Mouse (Mus musculus): ENCODE measurements around the gene Slc6a6. TPM values are rescaled to one million over a fixed set of nuclear protein-coding genes. Genes with fewer than 3 reads are reported as not detected.
A peak's percentile ranks its signal among the peaks of the same experiment; 100 is the strongest.

The Slc6a6 gene
- 51.6 and 58.7 TPM in 2 replicates for polyA plus RNA-seq (2012; rRNA removed)

DNA sequence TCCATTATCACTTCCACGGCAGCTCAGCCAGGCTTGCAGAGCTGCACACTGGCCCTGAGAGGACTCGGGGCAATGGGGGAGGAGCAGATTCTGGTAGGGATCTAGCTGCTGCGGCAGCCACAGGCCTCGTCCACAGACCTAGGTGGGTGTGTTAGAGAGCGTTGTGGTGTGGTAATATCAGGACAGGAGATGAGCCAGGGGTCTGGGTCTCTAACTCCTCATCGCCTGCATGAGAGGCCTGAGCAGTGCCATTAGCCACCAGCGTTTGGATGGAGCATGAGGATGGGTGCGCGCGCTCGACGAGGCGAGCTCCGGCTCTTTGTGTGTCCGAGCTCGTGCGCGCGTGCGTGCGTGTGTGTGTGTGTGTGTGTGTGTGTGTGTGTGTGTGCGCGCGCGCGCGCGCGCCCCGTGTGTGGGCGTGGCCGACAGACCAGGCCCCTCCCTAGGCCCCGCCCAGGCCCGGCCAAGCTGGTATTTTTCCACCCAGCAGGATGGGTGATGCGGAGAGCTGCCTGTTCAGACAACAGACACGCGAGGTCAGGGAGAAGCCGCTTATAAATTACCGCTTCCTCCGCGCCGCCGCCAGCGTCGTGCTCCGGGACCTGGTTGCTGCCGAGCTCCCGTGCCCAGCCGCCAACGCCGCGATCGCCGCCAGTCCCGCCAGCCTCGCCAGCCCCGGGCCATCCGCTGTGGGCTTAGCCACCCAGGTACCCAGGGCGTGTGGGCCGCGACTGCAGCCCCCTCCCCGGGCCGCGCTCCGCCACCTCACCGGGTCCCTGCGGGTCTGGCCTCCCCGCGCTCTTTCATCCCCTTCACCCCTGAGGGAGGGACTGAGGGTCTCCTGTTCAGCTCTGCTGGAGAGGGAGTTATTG, at the start of gene Slc6a6:
Gene Slc6a6 (plus strand): TSS at position 452 of the 872 bp plus-strand sequence.
- DNase-seq (ENCODE audit: low read depth): no peak

DNA sequence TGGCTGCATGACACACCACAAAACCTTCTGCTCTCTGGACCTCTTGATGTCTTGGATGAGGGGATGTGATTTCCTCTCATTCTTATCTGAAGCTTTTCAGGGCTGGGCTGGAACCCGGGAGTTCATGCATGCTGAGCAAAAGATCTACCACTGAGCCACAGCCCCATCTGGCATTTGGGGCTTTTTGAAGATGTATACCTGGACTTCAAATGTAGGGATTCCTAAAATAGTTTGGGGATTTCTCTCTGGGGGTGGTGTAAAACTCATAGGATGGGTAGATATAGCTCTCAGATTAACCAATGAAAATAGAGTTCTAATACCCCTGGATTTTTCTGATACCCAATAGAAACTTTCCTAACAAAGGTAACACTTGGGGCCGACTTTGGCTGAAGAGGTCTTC, 49.4 kb upstream of the Slc6a6 start:
- no peak for DNase-seq (ENCODE audit: low read depth)

- DNase-seq (ENCODE audit: low read depth): no peak
These were observed 49.0 kb upstream of the Slc6a6 start for GRCm38 (mm10) chr6:91634876-91635275.

DNA sequence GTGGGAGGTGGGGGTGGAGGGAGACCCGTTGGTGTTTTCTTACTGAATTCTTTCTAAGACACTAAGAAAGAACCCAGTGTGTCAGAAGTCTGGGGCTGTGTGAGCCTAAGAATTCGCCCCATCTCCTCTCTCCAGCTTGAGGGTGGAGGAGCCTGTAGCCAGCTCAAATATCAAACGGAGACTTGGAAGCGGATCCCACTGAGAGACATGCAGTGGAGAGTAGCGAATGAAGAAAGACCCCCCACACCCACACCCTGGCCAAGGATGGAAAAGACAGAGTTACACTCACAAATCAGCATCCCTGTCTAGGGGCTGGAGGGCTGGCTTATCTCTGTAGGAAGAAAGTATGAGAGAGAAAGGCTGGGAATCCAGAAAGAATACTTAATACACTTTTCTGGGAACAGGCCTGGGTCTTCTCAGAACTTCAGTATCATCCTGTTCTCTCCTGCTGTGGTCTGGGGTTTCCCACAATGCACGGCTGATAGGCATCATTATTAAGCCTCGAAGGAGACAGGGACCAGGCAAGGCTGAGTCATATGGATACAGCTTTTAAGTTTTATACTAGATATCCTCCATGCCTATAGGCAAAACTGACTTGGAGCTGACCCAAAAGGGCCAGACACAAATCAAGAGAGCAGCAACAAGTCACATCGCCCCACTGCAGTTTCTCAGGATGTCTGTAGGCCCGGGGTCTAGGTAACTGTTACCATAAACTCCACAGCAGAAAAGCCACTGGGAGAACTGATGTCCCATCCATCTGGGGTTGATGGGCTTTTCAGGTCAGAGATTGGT, 45.5 kb upstream of the Slc6a6 start:
- DNase-seq (ENCODE audit: low read depth): no peak

DNA sequence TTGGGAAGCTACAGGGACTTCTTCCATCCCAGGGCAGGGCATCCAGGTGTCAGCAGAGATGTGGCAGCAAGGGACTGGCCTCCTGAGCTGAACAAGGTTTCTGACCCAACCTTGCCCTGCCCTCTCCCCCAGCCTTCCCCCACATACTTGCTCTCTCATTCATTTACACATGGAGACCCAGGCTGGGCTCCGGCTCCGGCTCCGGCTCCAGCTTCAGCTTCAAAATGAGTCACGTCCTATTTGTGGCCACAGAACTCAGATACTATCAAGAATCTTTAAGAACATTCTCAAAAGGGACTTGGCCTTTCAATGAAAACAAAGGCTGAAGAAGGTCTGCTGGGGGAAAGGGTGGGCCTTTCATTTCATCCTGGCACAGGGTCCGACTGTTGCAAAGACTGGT, 40.8 kb upstream of the Slc6a6 start:
- DNase-seq (ENCODE audit: low read depth): no peak

- DNase-seq (ENCODE audit: low read depth): no peak
These were observed 40.4 kb upstream of the Slc6a6 start for GRCm38 (mm10) chr6:91643416-91643921.

DNA sequence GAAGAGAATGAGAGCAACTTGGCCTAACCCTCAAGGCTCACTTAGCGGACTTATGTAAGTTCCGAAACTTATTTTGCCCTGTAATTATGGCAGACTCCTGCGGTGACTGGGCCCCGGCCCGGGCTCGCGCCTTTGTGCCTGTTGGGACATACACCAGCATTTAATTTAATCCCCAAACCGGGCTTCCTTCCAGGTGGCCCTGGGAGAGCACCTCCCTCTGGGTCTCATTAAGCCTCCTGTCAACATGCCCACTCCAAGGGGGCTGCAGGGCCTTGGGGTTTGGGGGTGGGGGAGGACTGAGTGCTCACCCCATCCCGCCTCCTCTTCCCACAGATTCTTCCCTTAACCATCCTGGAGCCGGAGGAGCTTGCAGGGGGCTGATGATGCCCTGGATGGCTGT, 37.8 kb upstream of the Slc6a6 start:
- DNase-seq (ENCODE audit: low read depth): no peak

GRCm38 (mm10) chr6:91646822-91647221, 37.0 kb upstream of the Slc6a6 start:
- no peak for DNase-seq (ENCODE audit: low read depth)

GRCm38 (mm10) chr6:91647385-91647791, 36.5 kb upstream of the Slc6a6 start:
- DNase-seq (ENCODE audit: low read depth): no peak

- peak; percentile 86 for DNase-seq (ENCODE audit: low read depth)
These were observed 33.6 kb upstream of the Slc6a6 start for GRCm38 (mm10) chr6:91650255-91650654.

DNA sequence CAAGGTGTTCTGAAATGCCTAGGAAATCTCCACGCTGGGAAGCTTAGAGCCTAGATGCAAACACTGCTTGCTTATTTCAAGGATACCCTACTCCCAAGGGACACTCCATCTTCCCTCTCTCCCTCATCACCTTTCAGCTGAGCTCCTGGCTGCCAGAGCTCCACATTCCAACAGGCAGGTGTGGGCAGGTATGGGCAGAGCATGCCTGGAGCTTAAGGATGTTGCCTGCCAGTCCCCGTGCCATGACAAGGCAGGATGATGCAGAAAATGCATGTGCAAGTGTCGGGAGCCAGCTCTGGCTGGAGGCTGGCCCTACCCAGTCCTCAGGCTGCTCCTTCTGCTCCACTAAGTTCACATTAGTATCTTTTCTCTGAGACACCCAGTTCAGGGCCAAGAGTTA, 31.6 kb upstream of the Slc6a6 start:
- no peak for DNase-seq (ENCODE audit: low read depth)

GRCm38 (mm10) chr6:91655244-91655643, 28.6 kb upstream of the Slc6a6 start:
- DNase-seq (ENCODE audit: low read depth): no peak

DNA sequence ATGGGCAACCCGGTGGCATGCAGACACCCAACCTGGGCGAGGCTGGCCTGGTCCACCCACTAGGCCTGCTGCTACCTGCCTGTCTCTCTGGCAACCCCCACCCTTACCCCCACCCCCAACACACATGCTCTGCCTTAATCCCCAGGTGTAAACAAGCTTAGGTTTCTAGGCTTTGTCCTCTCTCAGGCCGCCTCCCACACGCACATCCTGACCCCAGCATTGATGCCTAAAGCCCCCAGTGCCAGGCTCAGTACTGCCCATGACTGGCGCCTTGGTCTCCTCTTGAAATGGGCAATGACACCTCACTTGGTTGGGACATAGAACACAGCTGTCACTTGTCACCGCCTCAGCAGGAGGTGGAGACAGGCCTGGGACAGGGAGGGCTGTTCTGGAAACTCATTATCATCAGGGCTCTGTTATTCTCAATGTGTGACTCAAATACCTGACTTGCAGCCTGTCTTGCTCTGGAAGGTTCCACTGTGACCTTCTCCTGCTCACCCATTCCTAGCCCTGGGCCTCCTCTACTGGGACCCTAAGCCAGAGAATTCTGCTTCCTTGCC, 27.9 kb upstream of the Slc6a6 start:
- no peak for DNase-seq (ENCODE audit: low read depth)

GRCm38 (mm10) chr6:91658288-91658687, 25.6 kb upstream of the Slc6a6 start:
- DNase-seq (ENCODE audit: low read depth): no peak

DNA sequence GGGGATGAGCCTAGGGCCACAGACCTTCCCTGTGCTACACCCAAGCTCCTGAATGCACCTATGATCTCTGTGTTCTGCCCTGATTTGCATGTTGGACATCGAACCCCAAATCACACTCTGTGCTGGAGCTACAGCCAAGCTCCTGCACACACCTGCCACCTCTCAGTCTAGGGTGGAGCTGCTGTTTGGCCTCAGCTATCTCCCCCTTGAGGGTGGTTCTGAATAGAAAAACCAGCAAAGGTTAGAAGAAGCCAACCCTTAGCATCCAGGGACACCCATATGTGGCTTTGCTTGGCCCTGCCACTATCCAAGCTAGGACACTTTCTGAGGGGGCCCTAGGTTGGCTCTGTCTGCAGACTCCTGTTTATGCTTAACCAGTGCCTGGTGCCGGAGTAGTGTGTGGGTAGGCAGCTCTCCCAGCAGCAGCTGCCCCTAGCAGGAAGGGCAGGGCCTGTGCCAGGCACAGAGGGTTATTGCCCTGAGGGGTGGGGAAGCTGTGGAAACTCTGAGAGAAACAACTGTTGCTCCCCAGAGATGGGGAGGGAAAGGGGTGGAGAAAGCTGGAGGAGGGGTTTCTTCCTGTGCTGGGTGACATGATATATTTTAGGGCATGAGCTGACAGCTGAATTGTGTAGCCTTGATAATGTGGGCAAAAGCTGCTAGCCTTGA, 23.9 kb upstream of the Slc6a6 start:
- no peak for DNase-seq (ENCODE audit: low read depth)

DNA sequence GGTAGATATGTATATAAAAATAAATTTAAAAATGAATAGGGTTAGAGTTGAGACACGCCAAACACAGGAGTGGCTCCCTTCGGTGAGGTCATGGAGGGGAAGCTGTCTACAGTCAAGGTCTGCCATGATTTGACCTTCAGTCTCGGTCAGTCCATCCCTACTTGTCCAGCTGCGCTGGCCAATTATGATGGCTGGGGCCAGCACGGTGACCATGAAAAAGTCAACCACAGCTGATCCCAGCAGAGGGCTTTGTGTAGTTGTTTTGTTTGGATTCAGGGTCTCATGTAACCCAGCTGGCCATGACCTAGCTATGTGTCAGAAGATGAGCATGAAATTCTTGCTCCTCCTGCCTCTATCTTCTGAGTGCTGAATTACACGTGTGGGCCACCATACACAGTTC, 21.6 kb upstream of the Slc6a6 start:
- DNase-seq (ENCODE audit: low read depth): no peak

DNA sequence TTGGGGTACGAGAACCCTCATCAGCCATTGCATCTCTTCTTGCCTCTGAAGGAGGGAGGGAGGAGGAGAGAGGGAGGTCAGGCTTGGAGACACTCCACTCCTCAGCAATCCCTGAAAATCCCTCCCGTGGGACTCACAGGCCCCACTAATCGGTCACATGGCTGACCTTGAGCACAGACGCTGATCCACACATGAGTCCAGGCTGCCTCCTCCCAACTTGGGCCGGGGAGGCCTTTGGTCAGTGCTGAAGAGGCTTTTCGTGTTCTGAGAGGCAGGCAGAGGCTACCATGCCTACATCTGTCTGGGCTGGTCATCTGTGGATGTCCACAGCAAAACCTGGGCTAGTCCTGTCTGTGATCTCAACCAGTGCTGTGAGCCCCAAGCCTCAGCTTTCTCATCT, 20.2 kb upstream of the Slc6a6 start:
- no peak for DNase-seq (ENCODE audit: low read depth)

- no peak for DNase-seq (ENCODE audit: low read depth)
These were observed 18.6 kb upstream of the Slc6a6 start for GRCm38 (mm10) chr6:91665267-91665666.

DNA sequence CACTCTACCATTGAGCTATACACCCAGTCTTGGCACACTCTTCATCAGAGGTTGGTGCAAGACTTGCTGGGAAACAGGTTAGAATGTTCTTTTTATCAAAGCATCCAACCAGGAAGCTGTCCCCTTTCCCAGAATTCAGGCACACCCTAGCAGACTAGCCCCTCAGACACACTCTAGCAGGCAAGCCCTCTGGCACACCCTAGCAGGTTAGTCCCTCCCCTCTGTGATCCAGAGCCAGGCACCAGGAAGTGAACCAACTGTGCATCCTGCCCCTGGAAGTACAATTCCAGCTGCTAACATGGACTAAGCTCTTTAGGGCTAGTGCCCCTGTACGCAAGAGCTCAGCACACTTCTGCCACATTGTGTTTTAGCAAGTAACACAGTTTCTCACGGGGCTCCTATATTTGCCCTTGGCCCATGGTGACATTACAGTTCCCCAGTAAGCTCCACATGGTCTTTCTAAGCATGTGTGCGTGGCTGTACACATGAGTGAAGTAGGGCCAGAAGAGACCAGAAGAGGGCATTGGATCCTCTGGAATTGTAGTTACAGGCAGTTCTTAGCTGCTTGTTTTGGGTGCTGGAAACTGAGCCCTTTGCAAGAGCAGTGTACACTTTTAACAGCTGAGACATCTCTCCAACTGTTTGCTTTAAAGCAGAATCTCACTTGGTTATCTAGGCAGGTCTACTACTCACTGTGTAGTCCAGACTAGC, 17.7 kb upstream of the Slc6a6 start:
- no peak for DNase-seq (ENCODE audit: low read depth)

DNA sequence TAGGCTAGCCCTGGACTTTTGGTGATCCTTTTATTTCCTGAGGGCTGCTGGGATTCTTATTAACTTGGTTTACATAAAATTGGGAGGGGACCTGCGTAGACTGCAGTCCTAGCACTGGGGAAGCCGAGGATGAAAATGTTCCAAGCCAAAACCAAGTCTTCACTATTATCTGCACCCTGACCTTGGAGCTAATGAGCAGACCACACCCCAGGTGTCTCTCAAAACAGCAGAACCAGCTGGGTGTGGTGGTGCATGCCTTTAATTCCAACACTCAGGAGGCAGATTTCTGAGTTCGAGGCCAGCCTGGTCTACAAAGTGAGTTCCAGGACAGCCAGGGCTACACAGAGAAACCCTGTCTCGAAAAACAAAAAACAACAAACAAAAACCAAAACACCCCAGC, 16.7 kb upstream of the Slc6a6 start:
- no peak for DNase-seq (ENCODE audit: low read depth)

- no peak for DNase-seq (ENCODE audit: low read depth)
These were observed 15.6 kb upstream of the Slc6a6 start for GRCm38 (mm10) chr6:91668276-91668675.
